In the genomic region with DNA sequence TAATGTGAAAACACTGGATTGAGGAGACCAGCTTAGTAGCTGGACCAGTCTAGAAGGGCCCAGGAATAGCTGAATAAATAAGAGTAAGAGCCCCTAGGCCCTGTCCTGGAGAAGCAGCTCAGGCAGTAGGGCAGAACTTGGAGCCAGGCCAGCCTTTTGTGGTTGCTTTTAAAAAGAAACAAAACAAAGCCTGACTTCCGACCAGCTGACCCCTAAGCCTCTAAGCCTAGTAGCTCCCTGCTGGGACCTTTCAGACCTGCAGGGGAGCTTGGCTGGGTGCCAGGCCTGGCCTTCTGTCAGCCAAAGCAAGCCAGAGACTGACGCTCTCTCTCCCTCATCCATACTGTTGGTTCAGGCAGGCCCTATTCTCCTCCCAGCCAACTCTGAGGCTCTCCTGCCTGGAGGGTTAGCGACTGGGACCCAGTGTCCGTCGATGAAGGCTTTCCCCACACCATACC, we compare ENCODE assay signal across 8 mouse cellular contexts.
DNase-seq lines count a peak whose midpoint lies in the region; ATAC-seq and TF ChIP-seq lines count a peak whose summit lies in the region.

No protein-coding gene starts in this region.

- intact Hi-C loops in gastrocnemius, adult 2 months (cut with DNase I) = no loop called here
- intact Hi-C loops in left cerebral cortex, adult 2 months (cut with DNase I) = no loop called here

- peaks cover 23% of the 10 kb centered on the region for H3K4me1 ChIP-seq in hindbrain, embryonic 15.5 days (replicated peaks)

- no peaks in the 10 kb centered on the region for H3K9me3 ChIP-seq in hindbrain, embryonic 15.5 days

- peak; percentile 26; the same call in 1 of the 2 replicates for TF ChIP-seq CTCF in gastrocnemius, adult 2 months (IDR thresholded peaks at IDR 0.05)
- TF ChIP-seq CTCF in left cerebral cortex, adult 2 months (IDR thresholded peaks at IDR 0.05) = peak; percentile 37

- H3K9ac ChIP-seq in hindbrain, embryonic 15.5 days = no peak overlapping the region

- H3K4me3 ChIP-seq in gastrocnemius, adult 2 months = no peak overlapping the region
- H3K4me3 ChIP-seq in hindbrain, embryonic 15.5 days = no peak overlapping the region
- no peak overlapping the region for H3K4me3 ChIP-seq in left cerebral cortex, adult 2 months

- peak; percentile 85 for ATAC-seq in hindbrain, embryonic 15.5 days (ENCODE audit: low FRiP score, low read depth)

- no peaks in the 10 kb centered on the region for H3K27me3 ChIP-seq in hindbrain, embryonic 15.5 days

- DNase-seq in R1 (ENCODE audit: low read depth, low spot score) = peak; percentile 97
- DNase-seq in cerebellum, postnatal 25 days = peak; percentile 75 to 85
- peak; percentile 82 for DNase-seq in gastrocnemius, adult 2 months
- DNase-seq in left cerebral cortex, adult 2 months (ENCODE audit: extremely low spot score in 1 of 2, low spot score in 2 of 2) = peak; percentile 46 to 57
- DNase-seq in lung, postnatal 4 days = peak; percentile 89 to 93
- peak; percentile 89 for DNase-seq in retina, postnatal 1 day
- peak; percentile 85 for DNase-seq in yolk sac, embryonic 10.5 days (ENCODE audit: low spot score)

- no peaks in the 10 kb centered on the region for H3K36me3 ChIP-seq in hindbrain, embryonic 15.5 days

- no peak overlapping the region for H3K4me2 ChIP-seq in hindbrain, embryonic 15.5 days

- H3K27ac ChIP-seq in gastrocnemius, adult 2 months = 0 out of 2 replicates have a peak overlapping the region, but pooled peaks have one; percentile 24
- no peak overlapping the region for H3K27ac ChIP-seq in hindbrain, embryonic 15.5 days (replicated peaks)
- H3K27ac ChIP-seq in left cerebral cortex, adult 2 months = no peak overlapping the region

- 4% methylated on average over 5 of the region's 5 CpGs for WGBS in hindbrain, embryonic 15.5 days
